In the genomic region with DNA sequence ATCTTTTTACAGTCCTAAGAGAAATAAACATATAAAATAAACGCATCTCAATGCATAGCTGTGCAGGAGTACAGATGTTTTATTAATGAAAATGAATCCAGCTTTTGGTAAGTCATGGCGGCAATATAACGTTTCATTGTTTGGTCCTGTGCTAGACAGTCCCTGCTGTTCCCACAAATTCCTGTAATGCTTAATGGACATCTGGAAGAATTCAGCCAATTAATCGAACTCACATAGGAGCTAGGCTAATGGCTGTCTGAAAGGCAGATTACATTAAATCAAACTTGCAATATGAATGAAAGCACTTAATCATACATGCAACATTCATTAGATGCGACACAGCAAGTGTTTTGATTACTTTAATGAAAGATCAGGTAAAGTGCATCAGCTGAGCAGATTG, we compare ENCODE assay signal across 29 mouse cellular contexts. TPM values are rescaled to one million over a fixed set of nuclear protein-coding genes. Genes with fewer than 3 reads are reported as not detected.
DNase-seq lines count a peak whose midpoint lies in the region; ATAC-seq and TF ChIP-seq lines count a peak whose summit lies in the region.
"Had no signal": no experiment of that assay in that cellular context is flagged by ENCODE, and none has a peak within 500 bp of the region (broad histone marks: within the 10 kb centered on the region; RNA-seq: fewer than 3 reads in every experiment).

No protein-coding gene starts in this region.

- DNase-seq in embryonic facial prominence, embryonic 11.5 days (ENCODE audit: low spot score), result peak; percentile 23
- no peak for DNase-seq in embryonic facial prominence, embryonic 10.5 days (ENCODE audit: low spot score)
- DNase-seq in forebrain, postnatal 0 days, result no peak
- DNase-seq in forebrain, embryonic 10.5 days (ENCODE audit: extremely low spot score, low spot score), result no peak
- no peak for DNase-seq in neural tube, embryonic 10.5 days (ENCODE audit: extremely low spot score, low spot score)
- DNase-seq: adrenal gland, adult 8-10 months; adrenal gland, postnatal 25 days; cerebellum, adult 18-20 months; cerebellum, adult 9-10 months; cerebellum, postnatal 14 days; gastrocnemius, postnatal 10 days; gastrocnemius, postnatal 36 days; heart, postnatal 10 days; heart, postnatal 36 days had no signal

- no peaks in the 10 kb centered on the region for H3K4me1 ChIP-seq in embryonic facial prominence, embryonic 11.5 days (ENCODE audit: control insufficient read depth, insufficient read depth, low read length)
- H3K4me1 ChIP-seq in embryonic facial prominence, embryonic 10.5 days, result no peaks in the 10 kb centered on the region
- H3K4me1 ChIP-seq in forebrain, postnatal 0 days (ENCODE audit: insufficient read depth), result no peaks in the 10 kb centered on the region
- peaks cover 11% of the 10 kb centered on the region for H3K4me1 ChIP-seq in forebrain, embryonic 10.5 days
- no peaks in the 10 kb centered on the region for H3K4me1 ChIP-seq in neural tube, embryonic 14.5 days (ENCODE audit: control insufficient read depth, insufficient read depth, low read length)
- H3K4me1 ChIP-seq in liver, embryonic 12.5 days, result no peaks in the 10 kb centered on the region
- H3K4me1 ChIP-seq: embryonic facial prominence, embryonic 13.5 days; heart, embryonic 15.5 days; hindbrain, embryonic 10.5 days; intestine, embryonic 15.5 days had no signal

- ATAC-seq in embryonic facial prominence, embryonic 11.5 days (replicated peaks; ENCODE audit: insufficient number of reproducible peaks, low FRiP score, low TSS enrichment, low read depth), result no peak
- peak; percentile 14; the same call in 1 of the 2 replicates for ATAC-seq in forebrain, postnatal 0 days
- peak; percentile 68; the same call in 1 of the 2 replicates for ATAC-seq in neural tube, embryonic 14.5 days (ENCODE audit: low read depth)
- ATAC-seq in liver, embryonic 12.5 days, result no peak
- ATAC-seq: activated CD4-positive, CD25-positive, alpha-beta regulatory T cell, adult 4 months; hindbrain, embryonic 16.5 days; intestine, embryonic 15.5 days had no signal

- no peak overlapping the region for H3K9ac ChIP-seq in embryonic facial prominence, embryonic 11.5 days (replicated peaks; ENCODE audit: low read length)
- no peak overlapping the region for H3K9ac ChIP-seq in forebrain, postnatal 0 days
- no peak overlapping the region for H3K9ac ChIP-seq in neural tube, embryonic 14.5 days (replicated peaks; ENCODE audit: low read depth, low read length)
- no peak overlapping the region for H3K9ac ChIP-seq in liver, embryonic 12.5 days
- H3K9ac ChIP-seq: embryonic facial prominence, embryonic 13.5 days; heart, embryonic 15.5 days; hindbrain, embryonic 13.5 days; intestine, embryonic 15.5 days had no signal

- H3K27me3 ChIP-seq in embryonic facial prominence, embryonic 11.5 days (ENCODE audit: control insufficient read depth, insufficient read depth, low read length), result no peaks in the 10 kb centered on the region
- no peaks in the 10 kb centered on the region for H3K27me3 ChIP-seq in embryonic facial prominence, embryonic 10.5 days (replicated peaks; ENCODE audit: low read depth, poor library complexity, severe bottlenecking)
- H3K27me3 ChIP-seq in forebrain, postnatal 0 days (ENCODE audit: insufficient read depth, low read length), result no peaks in the 10 kb centered on the region
- no peaks in the 10 kb centered on the region for H3K27me3 ChIP-seq in forebrain, embryonic 10.5 days (ENCODE audit: poor library complexity, severe bottlenecking)
- H3K27me3 ChIP-seq in neural tube, embryonic 14.5 days (ENCODE audit: control insufficient read depth, insufficient read depth, low read length), result no peaks in the 10 kb centered on the region
- 0 out of 2 replicates have a peak, but pooled peaks cover 5% of the 10 kb centered on the region for H3K27me3 ChIP-seq in liver, embryonic 12.5 days (replicated peaks)
- H3K27me3 ChIP-seq: embryonic facial prominence, embryonic 13.5 days; heart, embryonic 15.5 days; intestine, embryonic 15.5 days had no signal

- H3K9me3 ChIP-seq in embryonic facial prominence, embryonic 11.5 days (replicated peaks; ENCODE audit: control insufficient read depth, low read length), result no peaks in the 10 kb centered on the region
- no peaks in the 10 kb centered on the region for H3K9me3 ChIP-seq in embryonic facial prominence, embryonic 10.5 days
- no peaks in the 10 kb centered on the region for H3K9me3 ChIP-seq in forebrain, postnatal 0 days (ENCODE audit: low read length)
- H3K9me3 ChIP-seq in forebrain, embryonic 10.5 days, result no peaks in the 10 kb centered on the region
- H3K9me3 ChIP-seq in neural tube, embryonic 14.5 days (ENCODE audit: control insufficient read depth, low read length), result no peaks in the 10 kb centered on the region
- H3K9me3 ChIP-seq in liver, embryonic 12.5 days (replicated peaks), result peaks cover 3% of the 10 kb centered on the region; the same call in 1 of the 2 replicates
- H3K9me3 ChIP-seq: embryonic facial prominence, embryonic 13.5 days; heart, embryonic 15.5 days; hindbrain, embryonic 10.5 days; hindbrain, embryonic 13.5 days; intestine, embryonic 15.5 days had no signal

- H3K4me3 ChIP-seq in embryonic facial prominence, embryonic 11.5 days (ENCODE audit: low read depth, low read length), result no peak overlapping the region
- H3K4me3 ChIP-seq in embryonic facial prominence, embryonic 10.5 days, result no peak overlapping the region
- no peak overlapping the region for H3K4me3 ChIP-seq in forebrain, postnatal 0 days (ENCODE audit: low read depth, low read length)
- H3K4me3 ChIP-seq in forebrain, embryonic 10.5 days, result no peak overlapping the region
- no peak overlapping the region for H3K4me3 ChIP-seq in neural tube, embryonic 14.5 days (ENCODE audit: low read depth, low read length)
- H3K4me3 ChIP-seq in liver, embryonic 12.5 days, result no peak overlapping the region
- H3K4me3 ChIP-seq: embryonic facial prominence, embryonic 13.5 days; erythroblast, embryonic 14.5 days; heart, embryonic 15.5 days; hindbrain, embryonic 10.5 days; hindbrain, embryonic 13.5 days; intestine, embryonic 15.5 days had no signal

- 65% methylated on average over 5 of the region's 5 CpGs for WGBS in embryonic facial prominence, embryonic 11.5 days
- 84% methylated on average over 5 of the region's 5 CpGs for WGBS in embryonic facial prominence, embryonic 10.5 days
- 53% methylated on average over 5 of the region's 5 CpGs for WGBS in forebrain, postnatal 0 days
- WGBS in forebrain, embryonic 10.5 days, result 89% methylated on average over 5 of the region's 5 CpGs
- WGBS in neural tube, embryonic 14.5 days, result 56% methylated on average over 5 of the region's 5 CpGs
- WGBS in liver, embryonic 12.5 days (ENCODE audit: insufficient replicate concordance), result 77% methylated on average over 5 of the region's 5 CpGs

- H3K36me3 ChIP-seq in embryonic facial prominence, embryonic 11.5 days (replicated peaks; ENCODE audit: control insufficient read depth, insufficient read depth, low read depth, low read length), result no peaks in the 10 kb centered on the region
- no peaks in the 10 kb centered on the region for H3K36me3 ChIP-seq in embryonic facial prominence, embryonic 10.5 days (replicated peaks)
- no peaks in the 10 kb centered on the region for H3K36me3 ChIP-seq in forebrain, postnatal 0 days (ENCODE audit: insufficient read depth)
- no peaks in the 10 kb centered on the region for H3K36me3 ChIP-seq in forebrain, embryonic 10.5 days (replicated peaks)
- no peaks in the 10 kb centered on the region for H3K36me3 ChIP-seq in neural tube, embryonic 14.5 days (ENCODE audit: control insufficient read depth, insufficient read depth, low read length)
- H3K36me3 ChIP-seq in liver, embryonic 12.5 days, result no peaks in the 10 kb centered on the region
- H3K36me3 ChIP-seq: embryonic facial prominence, embryonic 13.5 days; heart, embryonic 15.5 days; hindbrain, embryonic 10.5 days; hindbrain, embryonic 13.5 days; intestine, embryonic 15.5 days had no signal

- no peak overlapping the region for H3K27ac ChIP-seq in embryonic facial prominence, embryonic 11.5 days (replicated peaks; ENCODE audit: low read depth, low read length)
- H3K27ac ChIP-seq in embryonic facial prominence, embryonic 10.5 days (replicated peaks), result no peak overlapping the region
- no peak overlapping the region for H3K27ac ChIP-seq in forebrain, postnatal 0 days (ENCODE audit: low read depth, low read length)
- no peak overlapping the region for H3K27ac ChIP-seq in forebrain, embryonic 10.5 days
- H3K27ac ChIP-seq in neural tube, embryonic 14.5 days (ENCODE audit: low read depth, low read length), result no peak overlapping the region
- H3K27ac ChIP-seq in liver, embryonic 12.5 days, result no peak overlapping the region
- H3K27ac ChIP-seq: embryonic facial prominence, embryonic 13.5 days; heart, embryonic 15.5 days; hindbrain, embryonic 10.5 days; hindbrain, embryonic 13.5 days; intestine, embryonic 15.5 days had no signal

- TF ChIP-seq CTCF in forebrain, postnatal 0 days (IDR thresholded peaks at IDR 0.05; ENCODE audit: low read depth), result no peak

- no peak overlapping the region for H3K4me2 ChIP-seq in embryonic facial prominence, embryonic 11.5 days (ENCODE audit: low read depth, low read length)
- no peak overlapping the region for H3K4me2 ChIP-seq in forebrain, postnatal 0 days (ENCODE audit: low read depth)
- no peak overlapping the region for H3K4me2 ChIP-seq in neural tube, embryonic 14.5 days (ENCODE audit: low read depth, low read length)
- H3K4me2 ChIP-seq in liver, embryonic 12.5 days, result no peak overlapping the region
- H3K4me2 ChIP-seq: embryonic facial prominence, embryonic 13.5 days; heart, embryonic 11.5 days; heart, embryonic 15.5 days; hindbrain, embryonic 13.5 days; intestine, embryonic 15.5 days had no signal

RNA-seq across cellular contexts. Expression of a gene that starts 1.8 kb away (rescaled TPM):
- 0.25 TPM in 2 replicates for polyA plus RNA-seq in embryonic facial prominence, embryonic 11.5 days (2014; fragmentation: Nextera tagmentation; extraction: Ambion mirVana)
- not detected in 2 replicates for polyA plus RNA-seq in embryonic facial prominence, embryonic 10.5 days (2016; fragmentation: Nextera tagmentation; extraction: Ambion mirVana)
- not detected in 2 replicates for total RNA-seq in forebrain, postnatal 0 days (2014; rRNA removed)
- polyA plus RNA-seq in forebrain, postnatal 0 days (2015; fragmentation: Nextera tagmentation; extraction: Ambion mirVana), result 0.09 and 0.30 TPM in 2 replicates
- polyA plus RNA-seq in forebrain, embryonic 10.5 days (2016; fragmentation: Nextera tagmentation; extraction: Ambion mirVana), result not detected in 2 replicates
- 0.16 TPM in 1 of 2 replicates, not detected in the other for polyA plus RNA-seq in neural tube, embryonic 14.5 days (2014; fragmentation: Nextera tagmentation; extraction: Ambion mirVana)
- polyA plus RNA-seq in liver, embryonic 12.5 days (2016; fragmentation: Nextera tagmentation; extraction: Ambion mirVana), result not detected in 2 replicates
- total RNA-seq: adrenal gland, adult 8-10 months; adrenal gland, postnatal 25 days; gastrocnemius, postnatal 10 days; granulocyte monocyte progenitor cell, adult 5-6 weeks; heart, postnatal 10 days; heart, postnatal 36 days had no signal
- polyA plus RNA-seq: embryonic facial prominence, embryonic 13.5 days; hindbrain, embryonic 10.5 days; hindbrain, embryonic 13.5 days; hindbrain, embryonic 16.5 days had no signal

RNA-seq across cellular contexts. Expression of a gene that starts 32.4 kb away (rescaled TPM):
- polyA plus RNA-seq in embryonic facial prominence, embryonic 11.5 days (2014; fragmentation: Nextera tagmentation; extraction: Ambion mirVana), result 0.28 and 0.48 TPM in 2 replicates
- polyA plus RNA-seq in embryonic facial prominence, embryonic 10.5 days (2016; fragmentation: Nextera tagmentation; extraction: Ambion mirVana), result 0.14 and 0.25 TPM in 2 replicates
- 0.85 and 3.7 TPM in 2 replicates for total RNA-seq in forebrain, postnatal 0 days (2014; rRNA removed)
- polyA plus RNA-seq in forebrain, postnatal 0 days (2015; fragmentation: Nextera tagmentation; extraction: Ambion mirVana), result 0.83 and 1.2 TPM in 2 replicates
- polyA plus RNA-seq in forebrain, embryonic 10.5 days (2016; fragmentation: Nextera tagmentation; extraction: Ambion mirVana), result 0.30 and 0.38 TPM in 2 replicates
- polyA plus RNA-seq in neural tube, embryonic 14.5 days (2014; fragmentation: Nextera tagmentation; extraction: Ambion mirVana), result 0.24 and 1.2 TPM in 2 replicates
- polyA plus RNA-seq in liver, embryonic 12.5 days (2016; fragmentation: Nextera tagmentation; extraction: Ambion mirVana), result 0.10 TPM in 1 of 2 replicates, not detected in the other
- total RNA-seq: ES-E14; gastrocnemius, adult 18-20 months; gastrocnemius, postnatal 10 days; gastrocnemius, postnatal 36 days; granulocyte monocyte progenitor cell, adult 5-6 weeks; heart, adult 8-10 months; heart, postnatal 10 days; heart, postnatal 36 days had no signal
- polyA plus RNA-seq: embryonic facial prominence, embryonic 13.5 days; erythroblast, embryonic 14.5 days had no signal

Comparison
In these comparisons a context has a peak if more than half of its experiments do, and no peak if none do; other contexts are left out.
1. ATAC-seq: peak in forebrain, postnatal 0 days (single experiment) and neural tube, embryonic 14.5 days (single experiment); none in embryonic facial prominence, embryonic 11.5 days (single experiment) and liver, embryonic 12.5 days (single experiment).